Mouse (Mus musculus) CH12.LX (cell line): ENCODE measurements around the gene Lrmda. TPM values are rescaled to one million over a fixed set of nuclear protein-coding genes. Genes with fewer than 3 reads are reported as not detected.

ENCODE experiments used
- DNase-seq: peaks from one replicate; pipeline ENCODE4 v3.0.0-alpha.2; 2013; ENCODE audit errors: extremely low read depth
- H3K27ac ChIP-seq: 2 replicates; pipeline ENCODE4 v1.5.1; 2012; ENCODE audit warnings: low read depth, mild to moderate bottlenecking, control low read depth, moderate library complexity; ENCODE audit not compliant: insufficient read depth
- H3K27me3 ChIP-seq: replicated peaks from 2 replicates; pipeline ENCODE3; 2012; ENCODE audit warnings: inconsistent platforms
- H3K36me3 ChIP-seq, 2 experiments: replicated peaks in 1 of 2; 2 replicates each; pipeline versions ENCODE3 to v1.6.1; 2012; ENCODE audit warnings: inconsistent platforms in 1 of 2, low read length in 1 of 2, mild to moderate bottlenecking in 1 of 2, mixed read lengths in 1 of 2, moderate library complexity in 1 of 2; ENCODE audit not compliant: control insufficient read depth in 1 of 2, insufficient read depth in 1 of 2
- H3K4me1 ChIP-seq, 2 experiments: 2 replicates each; pipeline ENCODE4 v1.6.1; 2012; ENCODE audit warnings: inconsistent platforms in 1 of 2, moderate library complexity in 1 of 2; ENCODE audit not compliant: insufficient read depth in 2 of 2, control insufficient read depth in 1 of 2
- H3K4me2 ChIP-seq: 2 replicates; pipeline ENCODE4 v1.6.1; 2012; ENCODE audit warnings: low read depth, mild to moderate bottlenecking, control low read depth; ENCODE audit not compliant: poor library complexity, insufficient read depth, severe bottlenecking
- H3K4me3 ChIP-seq, 3 experiments: fragments of 150-350 bp in 1 of 3; sonication (generic) in 1 of 3; replicated peaks in 1 of 3; 2 replicates each; pipeline versions ENCODE3 to v1.5.1; 2011 to 2012; ENCODE audit warnings: low read depth in 2 of 3, low read length in 2 of 3, mild to moderate bottlenecking in 2 of 3, moderate library complexity in 2 of 3, control low read depth in 1 of 3, improper control_type of control experiment in 1 of 3, inconsistent platforms in 1 of 3, mixed read lengths in 1 of 3; ENCODE audit not compliant: poor library complexity in 1 of 3
- H3K79me2 ChIP-seq: replicated peaks from 2 replicates; pipeline ENCODE4 v1.6.1; 2012; ENCODE audit warnings: mild to moderate bottlenecking, moderate library complexity; ENCODE audit not compliant: control insufficient read depth, poor library complexity, insufficient read depth, severe bottlenecking; ENCODE audit errors: extremely low read depth
- H3K9ac ChIP-seq: 2 replicates; pipeline ENCODE4 v1.6.1; 2012; ENCODE audit warnings: low read depth, mild to moderate bottlenecking, control low read depth, moderate library complexity; ENCODE audit not compliant: insufficient read depth
- H3K9me3 ChIP-seq: replicated peaks from 2 replicates; pipeline ENCODE3; 2012; ENCODE audit warnings: low read length, inconsistent platforms, mixed read lengths
- CHD1 ChIP-seq: IDR thresholded peaks from 2 replicates; pipeline ENCODE4 v1.6.1; 2012; ENCODE audit warnings: low read depth, low read length, improper control_type of control experiment, inconsistent platforms
- E2F4 ChIP-seq: IDR thresholded peaks from 2 replicates; pipeline ENCODE4 v1.6.1; 2011; ENCODE audit warnings: low read depth, low read length, improper control_type of control experiment; ENCODE audit not compliant: insufficient replicate concordance
- EP300 ChIP-seq: IDR thresholded peaks from 2 replicates; pipeline ENCODE4 v1.6.1; 2011; ENCODE audit warnings: low read length, improper control_type of control experiment
- GABPA ChIP-seq: IDR thresholded peaks from 2 replicates; pipeline ENCODE4 v1.6.1; 2012; ENCODE audit warnings: low read depth, low read length, improper control_type of control experiment, inconsistent platforms; ENCODE audit not compliant: insufficient replicate concordance
- HCFC1 ChIP-seq: IDR thresholded peaks from 2 replicates; pipeline ENCODE4 v1.6.1; 2012; ENCODE audit warnings: low read depth, mild to moderate bottlenecking, inconsistent platforms, low read length, improper control_type of control experiment
- IRF4 ChIP-seq: IDR thresholded peaks from 2 replicates; pipeline ENCODE4 v1.6.1; 2014; ENCODE audit warnings: low read depth, mild to moderate bottlenecking, inconsistent platforms, low read length, improper control_type of control experiment
- JUN ChIP-seq: IDR thresholded peaks from 2 replicates; pipeline ENCODE4 v1.6.1; 2011; ENCODE audit warnings: low read depth, mild to moderate bottlenecking, low read length, improper control_type of control experiment, moderate library complexity; ENCODE audit not compliant: insufficient read depth
- JUND ChIP-seq: conservative IDR thresholded peaks from 2 replicates; pipeline ENCODE4 v1.6.1; 2011; ENCODE audit warnings: low read depth, low read length, improper control_type of control experiment
- KAT2A ChIP-seq: IDR thresholded peaks from 2 replicates; pipeline ENCODE4 v1.6.1; 2012; ENCODE audit warnings: low read length, improper control_type of control experiment, inconsistent platforms; ENCODE audit not compliant: insufficient replicate concordance
- MAFK ChIP-seq: IDR thresholded peaks from 2 replicates; pipeline ENCODE4 v1.6.1; 2011; ENCODE audit warnings: low read length, improper control_type of control experiment; ENCODE audit not compliant: insufficient replicate concordance
- MAX ChIP-seq: IDR thresholded peaks from 2 replicates; pipeline ENCODE4 v1.6.1; 2011; ENCODE audit warnings: low read length, improper control_type of control experiment
- MAZ ChIP-seq: IDR thresholded peaks from 2 replicates; pipeline ENCODE4 v1.6.1; 2012; ENCODE audit warnings: low read depth, mild to moderate bottlenecking, inconsistent platforms, low read length, improper control_type of control experiment, moderate library complexity
- MXI1 ChIP-seq: IDR thresholded peaks from 2 replicates; pipeline ENCODE4 v1.6.1; 2011; ENCODE audit warnings: mild to moderate bottlenecking, low read depth, low read length, improper control_type of control experiment
- NELFE ChIP-seq: IDR thresholded peaks from 2 replicates; pipeline ENCODE4 v1.6.1; 2011; ENCODE audit warnings: low read depth, low read length, improper control_type of control experiment
- PAX5 ChIP-seq: IDR thresholded peaks from 2 replicates; pipeline ENCODE4 v1.6.1; 2012; ENCODE audit warnings: low read length, inconsistent platforms, mixed read lengths
- POLR2AphosphoS2 ChIP-seq: IDR thresholded peaks from 2 replicates; pipeline ENCODE4 v1.6.1; 2011; ENCODE audit warnings: low read depth, low read length, improper control_type of control experiment
- RCOR1 ChIP-seq: conservative IDR thresholded peaks from 2 replicates; pipeline ENCODE4 v1.6.1; 2012; ENCODE audit warnings: low read depth, mild to moderate bottlenecking, inconsistent platforms, low read length, improper control_type of control experiment
- SIN3A ChIP-seq: IDR thresholded peaks from 2 replicates; pipeline ENCODE4 v1.6.1; 2012; ENCODE audit warnings: low read length, improper control_type of control experiment, inconsistent platforms
- SMC3 ChIP-seq: IDR thresholded peaks from 2 replicates; pipeline ENCODE4 v1.6.1; 2011; ENCODE audit warnings: low read depth, low read length, improper control_type of control experiment
- TBP ChIP-seq: conservative IDR thresholded peaks from 2 replicates; pipeline ENCODE4 v1.6.1; 2011; ENCODE audit warnings: low read depth, low read length, improper control_type of control experiment
- USF1 ChIP-seq: IDR thresholded peaks from 2 replicates; pipeline ENCODE4 v1.6.1; 2014; ENCODE audit warnings: low read depth, mild to moderate bottlenecking, inconsistent platforms, low read length, improper control_type of control experiment
- USF2 ChIP-seq: conservative IDR thresholded peaks from 2 replicates; pipeline ENCODE4 v1.6.1; 2011; ENCODE audit warnings: low read depth, low read length, improper control_type of control experiment
- ZC3H11A ChIP-seq: IDR thresholded peaks from 2 replicates; pipeline ENCODE4 v1.6.1; 2012; ENCODE audit warnings: low read depth, mild to moderate bottlenecking, inconsistent platforms, low read length, improper control_type of control experiment
- ZKSCAN1 ChIP-seq: IDR thresholded peaks from 2 replicates; pipeline ENCODE4 v1.6.1; 2012; ENCODE audit warnings: low read depth, inconsistent platforms, low read length, improper control_type of control experiment, borderline replicate concordance
- ZMIZ1 ChIP-seq: IDR thresholded peaks from 2 replicates; pipeline ENCODE4 v1.6.1; 2012; ENCODE audit warnings: low read depth, mild to moderate bottlenecking, inconsistent platforms, low read length, improper control_type of control experiment
- ZNF384 ChIP-seq: IDR thresholded peaks from 2 replicates; pipeline ENCODE4 v1.6.1; 2012; ENCODE audit warnings: low read depth, low read length, improper control_type of control experiment, inconsistent platforms
- dilution Hi-C: fragments of 300-500 bp; cut with MboI; formaldehyde crosslinking; loops from 2 replicates; pipeline ENCODE4 v1.14.3; 2020; ENCODE audit warnings: low sequenced_read_pairs; ENCODE audit not compliant: extremely low pct_unique_long_range_greater_than_20kb, extremely low pct_ligation_motif_present
- in situ Hi-C: fragments of 300-500 bp; cut with MboI; formaldehyde crosslinking; loops from 3 replicates; pipeline ENCODE4 v1.14.3; 2019; ENCODE audit warnings: low sequenced_read_pairs, low pct_ligation_motif_present, low pct_unique_long_range_greater_than_20kb, mixed read lengths
- polyA plus RNA-seq: library from polyadenylated mRNA; unstranded; fragments of >175 nt; gene quantifications from 2 replicates; pipeline ENCODE4 v1.2.1, GENCODE M21; 2012; ENCODE audit warnings: low read depth; ENCODE audit not compliant: insufficient read length
- total RNA-seq, 2 experiments: library from RNA; depleted of rRNA; stranded (reverse); fragments of 300-350 nt in 1 of 2; fragments of >200 nt in 1 of 2; gene quantifications; 2 replicates each; pipeline ENCODE4 v1.2.3; 2012 to 2014

Lrmda gene
- total and polyA plus RNA-seq, 3 experiments, result 0.89 to 3.7 (median 1.9) TPM

DNA sequence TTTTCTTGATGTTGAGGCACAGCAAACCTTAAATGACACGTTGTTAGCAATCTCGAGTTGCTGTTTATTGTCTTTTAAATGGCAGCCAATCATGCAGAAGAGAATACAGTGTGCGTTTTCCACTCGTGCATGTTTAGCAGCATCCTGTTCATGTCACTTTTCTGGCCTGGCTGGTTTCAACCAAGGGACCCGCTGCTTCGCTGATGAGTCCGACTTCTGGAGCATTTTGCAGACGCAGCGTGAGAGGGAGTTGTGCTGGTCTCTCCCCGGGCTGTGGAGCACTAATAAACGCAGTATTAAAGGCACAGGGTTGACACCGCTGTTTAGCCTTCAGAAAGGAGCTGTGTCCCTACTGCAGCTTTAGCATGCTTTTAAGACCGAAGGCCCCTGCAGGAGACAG lies 133.2 kb downstream of the Lrmda start:
- no peak for DNase-seq
- no peak overlapping the region for H3K4me3 ChIP-seq
- H3K9me3 ChIP-seq, result no peaks in the 10 kb centered on the region
- H3K4me1 ChIP-seq, result peaks cover 0 to 9% of the 10 kb centered on the region in 2 experiments; a peak in 2 of 4 replicates
- no peak overlapping the region for H3K27ac ChIP-seq
- dilution Hi-C loops, result no loop called here
- no peak overlapping the region for H3K9ac ChIP-seq
- H3K79me2 ChIP-seq, result no peaks in the 10 kb centered on the region
- no peaks in the 10 kb centered on the region for H3K27me3 ChIP-seq
- no peak for TF ChIP-seq POLR2AphosphoS2
- TF ChIP-seq ZNF384, result no peak
- no peak for TF ChIP-seq TBP
- TF ChIP-seq KAT2A, result no peak
- no peak for TF ChIP-seq JUND
- no peak for TF ChIP-seq MAFK
- no peak for TF ChIP-seq RCOR1
- no peak for TF ChIP-seq USF2
- no peak for TF ChIP-seq SMC3
- no peak for TF ChIP-seq MAZ
- no peak for TF ChIP-seq JUN
- no peak for TF ChIP-seq HCFC1
- no peak for TF ChIP-seq EP300
- TF ChIP-seq PAX5, result no peak
- no peak for TF ChIP-seq ZC3H11A
- no peak for TF ChIP-seq NELFE
- no peak overlapping the region for H3K4me2 ChIP-seq
- H3K36me3 ChIP-seq, result no peaks in the 10 kb centered on the region
- in situ Hi-C loops, result no loop called here

DNA sequence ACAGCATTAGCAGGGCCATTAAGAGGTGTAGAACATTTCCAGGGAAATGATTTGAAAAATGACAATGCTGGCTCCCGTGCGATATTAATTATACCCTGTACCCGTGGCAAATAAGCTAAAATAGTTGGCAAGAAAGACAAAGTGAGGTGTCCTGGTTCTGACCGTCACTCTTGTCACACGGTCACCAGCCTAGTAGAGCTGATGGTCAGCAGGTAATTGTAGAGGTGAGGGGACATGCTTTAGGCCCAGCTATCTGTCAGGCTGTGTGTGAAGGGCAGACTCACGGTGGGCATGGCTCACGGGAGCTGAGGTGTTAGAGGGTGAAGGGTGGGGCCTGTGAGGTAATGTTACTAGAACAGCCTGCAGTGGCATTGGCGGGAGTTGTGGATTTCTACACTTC lies 134.6 kb downstream of the Lrmda start:
- Histone ChIP-seq H3K27me3 (no peaks in the 10 kb centered on the region), H3K9me3 (no peaks in the 10 kb centered on the region), H3K4me3 (no peak overlapping the region), H3K36me3 (no peaks in the 10 kb centered on the region), H3K4me1 (peaks cover 0 to 9% of the 10 kb centered on the region in 2 experiments; a peak in 2 of 4 replicates), H3K9ac (no peak overlapping the region)
- TF ChIP-seq EP300 (no peak), MXI1 (no peak), E2F4 (no peak), CHD1 (no peak), IRF4 (no peak), POLR2AphosphoS2 (no peak), SIN3A (no peak), MAFK (no peak), GABPA (no peak), ZKSCAN1 (no peak), HCFC1 (no peak), ZC3H11A (no peak), USF2 (no peak), MAX (no peak), USF1 (no peak), RCOR1 (no peak), ZMIZ1 (no peak), JUND (no peak)
- TF ChIP-seq, all 38 proteins: peak for 0
- dilution Hi-C loops, result no loop called here
- no peak overlapping the region for H3K4me2 ChIP-seq
- DNase-seq, result no peak
- in situ Hi-C loops, result no loop called here
- no peaks in the 10 kb centered on the region for H3K79me2 ChIP-seq
- H3K27ac ChIP-seq, result no peak overlapping the region
